Mouse (Mus musculus): Measurements from ENCODE around the gene Aatk.

DNA sequence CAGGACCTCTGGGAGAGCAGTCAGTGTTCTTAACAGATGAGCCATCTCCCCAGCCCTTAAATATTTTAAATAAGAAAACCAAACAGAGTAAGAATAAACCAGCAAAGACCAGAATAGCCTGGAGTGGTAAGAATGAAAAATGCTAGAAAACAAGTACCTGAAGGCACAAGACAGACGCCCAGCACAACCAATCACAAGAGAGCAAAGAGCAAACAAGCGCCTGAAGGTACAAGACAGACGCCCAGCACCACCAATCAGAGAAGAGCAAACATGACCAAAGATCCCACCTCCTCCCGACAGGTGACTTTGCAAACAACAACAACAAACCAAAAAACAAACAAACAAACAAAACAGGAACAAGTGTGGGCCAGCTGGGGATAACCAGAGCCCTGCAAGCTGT is 6.9 kb upstream of the Aatk start:
- TF ChIP-seq GATA1 (IDR thresholded peaks at IDR 0.05; ENCODE audit: borderline replicate concordance, low read length): no peak
- TF ChIP-seq FLI1 (IDR thresholded peaks at IDR 0.05; ENCODE audit: low read length): no peak
